Mouse (Mus musculus) CH12.LX (cell line): ENCODE measurements around the gene Tmem35b. TPM values are rescaled to one million over a fixed set of nuclear protein-coding genes. Genes with fewer than 3 reads are reported as not detected.
A peak's percentile ranks its signal among the peaks of the same experiment; 100 is the strongest.

ENCODE experiments used
- DNase-seq: peaks from one replicate; pipeline ENCODE4 v3.0.0-alpha.2; 2013; ENCODE audit errors: extremely low read depth
- H3K27ac ChIP-seq: 2 replicates; pipeline ENCODE4 v1.5.1; 2012; ENCODE audit warnings: low read depth, mild to moderate bottlenecking, control low read depth, moderate library complexity; ENCODE audit not compliant: insufficient read depth
- H3K27me3 ChIP-seq: replicated peaks from 2 replicates; pipeline ENCODE3; 2012; ENCODE audit warnings: inconsistent platforms
- H3K36me3 ChIP-seq, 2 experiments: replicated peaks in 1 of 2; 2 replicates each; pipeline versions ENCODE3 to v1.6.1; 2012; ENCODE audit warnings: inconsistent platforms in 1 of 2, low read length in 1 of 2, mild to moderate bottlenecking in 1 of 2, mixed read lengths in 1 of 2, moderate library complexity in 1 of 2; ENCODE audit not compliant: control insufficient read depth in 1 of 2, insufficient read depth in 1 of 2
- H3K4me1 ChIP-seq, 2 experiments: 2 replicates each; pipeline ENCODE4 v1.6.1; 2012; ENCODE audit warnings: inconsistent platforms in 1 of 2, moderate library complexity in 1 of 2; ENCODE audit not compliant: insufficient read depth in 2 of 2, control insufficient read depth in 1 of 2
- H3K4me2 ChIP-seq: 2 replicates; pipeline ENCODE4 v1.6.1; 2012; ENCODE audit warnings: low read depth, mild to moderate bottlenecking, control low read depth; ENCODE audit not compliant: poor library complexity, insufficient read depth, severe bottlenecking
- H3K4me3 ChIP-seq, 3 experiments: fragments of 150-350 bp in 1 of 3; sonication (generic) in 1 of 3; replicated peaks in 1 of 3; 2 replicates each; pipeline versions ENCODE3 to v1.5.1; 2011 to 2012; ENCODE audit warnings: low read depth in 2 of 3, low read length in 2 of 3, mild to moderate bottlenecking in 2 of 3, moderate library complexity in 2 of 3, control low read depth in 1 of 3, improper control_type of control experiment in 1 of 3, inconsistent platforms in 1 of 3, mixed read lengths in 1 of 3; ENCODE audit not compliant: poor library complexity in 1 of 3
- H3K79me2 ChIP-seq: replicated peaks from 2 replicates; pipeline ENCODE4 v1.6.1; 2012; ENCODE audit warnings: mild to moderate bottlenecking, moderate library complexity; ENCODE audit not compliant: control insufficient read depth, poor library complexity, insufficient read depth, severe bottlenecking; ENCODE audit errors: extremely low read depth
- H3K9ac ChIP-seq: 2 replicates; pipeline ENCODE4 v1.6.1; 2012; ENCODE audit warnings: low read depth, mild to moderate bottlenecking, control low read depth, moderate library complexity; ENCODE audit not compliant: insufficient read depth
- H3K9me3 ChIP-seq: replicated peaks from 2 replicates; pipeline ENCODE3; 2012; ENCODE audit warnings: low read length, inconsistent platforms, mixed read lengths
- CTCF ChIP-seq, 2 experiments: IDR thresholded peaks in 1 of 2; conservative IDR thresholded peaks in 1 of 2; 2 replicates each; pipeline ENCODE4 v1.5.1; 2011 to 2012; ENCODE audit warnings: low read depth in 2 of 2, low read length in 2 of 2, improper control_type of control experiment in 1 of 2, inconsistent platforms in 1 of 2, mild to moderate bottlenecking in 1 of 2, moderate library complexity in 1 of 2
- ELF1 ChIP-seq: IDR thresholded peaks from 2 replicates; pipeline ENCODE4 v1.6.1; 2014; ENCODE audit warnings: low read depth, mild to moderate bottlenecking, inconsistent platforms, low read length, improper control_type of control experiment
- EP300 ChIP-seq: IDR thresholded peaks from 2 replicates; pipeline ENCODE4 v1.6.1; 2011; ENCODE audit warnings: low read length, improper control_type of control experiment
- GABPA ChIP-seq: IDR thresholded peaks from 2 replicates; pipeline ENCODE4 v1.6.1; 2012; ENCODE audit warnings: low read depth, low read length, improper control_type of control experiment, inconsistent platforms; ENCODE audit not compliant: insufficient replicate concordance
- HCFC1 ChIP-seq: IDR thresholded peaks from 2 replicates; pipeline ENCODE4 v1.6.1; 2012; ENCODE audit warnings: low read depth, mild to moderate bottlenecking, inconsistent platforms, low read length, improper control_type of control experiment
- MAFK ChIP-seq: IDR thresholded peaks from 2 replicates; pipeline ENCODE4 v1.6.1; 2011; ENCODE audit warnings: low read length, improper control_type of control experiment; ENCODE audit not compliant: insufficient replicate concordance
- MAX ChIP-seq: IDR thresholded peaks from 2 replicates; pipeline ENCODE4 v1.6.1; 2011; ENCODE audit warnings: low read length, improper control_type of control experiment
- MXI1 ChIP-seq: IDR thresholded peaks from 2 replicates; pipeline ENCODE4 v1.6.1; 2011; ENCODE audit warnings: mild to moderate bottlenecking, low read depth, low read length, improper control_type of control experiment
- NELFE ChIP-seq: IDR thresholded peaks from 2 replicates; pipeline ENCODE4 v1.6.1; 2011; ENCODE audit warnings: low read depth, low read length, improper control_type of control experiment
- PAX5 ChIP-seq: IDR thresholded peaks from 2 replicates; pipeline ENCODE4 v1.6.1; 2012; ENCODE audit warnings: low read length, inconsistent platforms, mixed read lengths
- RAD21 ChIP-seq: IDR thresholded peaks from 2 replicates; pipeline ENCODE4 v1.6.1; 2011; ENCODE audit warnings: low read depth, mild to moderate bottlenecking, low read length, improper control_type of control experiment, moderate library complexity
- RCOR1 ChIP-seq: conservative IDR thresholded peaks from 2 replicates; pipeline ENCODE4 v1.6.1; 2012; ENCODE audit warnings: low read depth, mild to moderate bottlenecking, inconsistent platforms, low read length, improper control_type of control experiment
- SIN3A ChIP-seq: IDR thresholded peaks from 2 replicates; pipeline ENCODE4 v1.6.1; 2012; ENCODE audit warnings: low read length, improper control_type of control experiment, inconsistent platforms
- SMC3 ChIP-seq: IDR thresholded peaks from 2 replicates; pipeline ENCODE4 v1.6.1; 2011; ENCODE audit warnings: low read depth, low read length, improper control_type of control experiment
- TBP ChIP-seq: conservative IDR thresholded peaks from 2 replicates; pipeline ENCODE4 v1.6.1; 2011; ENCODE audit warnings: low read depth, low read length, improper control_type of control experiment
- TCF12 ChIP-seq: IDR thresholded peaks from 2 replicates; pipeline ENCODE4 v1.6.1; 2014; ENCODE audit warnings: low read depth, mild to moderate bottlenecking, inconsistent platforms, low read length, improper control_type of control experiment
- UBTF ChIP-seq: IDR thresholded peaks from 2 replicates; pipeline ENCODE4 v1.6.1; 2012; ENCODE audit warnings: low read depth, mild to moderate bottlenecking, inconsistent platforms, low read length, improper control_type of control experiment, moderate library complexity
- USF2 ChIP-seq: conservative IDR thresholded peaks from 2 replicates; pipeline ENCODE4 v1.6.1; 2011; ENCODE audit warnings: low read depth, low read length, improper control_type of control experiment
- ZC3H11A ChIP-seq: IDR thresholded peaks from 2 replicates; pipeline ENCODE4 v1.6.1; 2012; ENCODE audit warnings: low read depth, mild to moderate bottlenecking, inconsistent platforms, low read length, improper control_type of control experiment
- ZNF384 ChIP-seq: IDR thresholded peaks from 2 replicates; pipeline ENCODE4 v1.6.1; 2012; ENCODE audit warnings: low read depth, low read length, improper control_type of control experiment, inconsistent platforms
- dilution Hi-C: fragments of 300-500 bp; cut with MboI; formaldehyde crosslinking; loops from 2 replicates; pipeline ENCODE4 v1.14.3; 2020; ENCODE audit warnings: low sequenced_read_pairs; ENCODE audit not compliant: extremely low pct_unique_long_range_greater_than_20kb, extremely low pct_ligation_motif_present
- in situ Hi-C: fragments of 300-500 bp; cut with MboI; formaldehyde crosslinking; loops from 3 replicates; pipeline ENCODE4 v1.14.3; 2019; ENCODE audit warnings: low sequenced_read_pairs, low pct_ligation_motif_present, low pct_unique_long_range_greater_than_20kb, mixed read lengths
- polyA plus RNA-seq: library from polyadenylated mRNA; unstranded; fragments of >175 nt; gene quantifications from 2 replicates; pipeline ENCODE4 v1.2.1, GENCODE M21; 2012; ENCODE audit warnings: low read depth; ENCODE audit not compliant: insufficient read length
- total RNA-seq, 2 experiments: library from RNA; depleted of rRNA; stranded (reverse); fragments of 300-350 nt in 1 of 2; fragments of >200 nt in 1 of 2; gene quantifications; 2 replicates each; pipeline ENCODE4 v1.2.3; 2012 to 2014

The Tmem35b gene
- total and polyA plus RNA-seq, 3 experiments, result 7.1 to 14.2 (median 9.4) TPM

GRCm38 (mm10) chr4:127085761-127086160 is 37.7 kb upstream of the Tmem35b start:
- dilution Hi-C loops, result no loop called here
- no peak overlapping the region for H3K4me2 ChIP-seq
- no peak overlapping the region for H3K4me3 ChIP-seq
- H3K79me2 ChIP-seq, result no peaks in the 10 kb centered on the region
- DNase-seq, result no peak
- H3K4me1 ChIP-seq, result peaks cover 0 to 2% of the 10 kb centered on the region in 2 experiments; a peak in 2 of 4 replicates
- in situ Hi-C loops, result no loop called here
- H3K36me3 ChIP-seq, result peaks cover 0 to 29% of the 10 kb centered on the region in 2 experiments
- H3K9me3 ChIP-seq, result no peaks in the 10 kb centered on the region
- no peak for TF ChIP-seq MAFK
- no peak for TF ChIP-seq SIN3A
- TF ChIP-seq ZC3H11A, result no peak
- TF ChIP-seq UBTF, result no peak
- no peak for TF ChIP-seq EP300
- TF ChIP-seq RAD21, result no peak
- TF ChIP-seq NELFE, result no peak
- TF ChIP-seq USF2, result no peak
- TF ChIP-seq PAX5, result no peak
- no peak for TF ChIP-seq CTCF (conservative IDR thresholded peaks at IDR 0.05 in 1 of 2, IDR thresholded peaks at IDR 0.05 in 1 of 2; ENCODE audit: low read depth in 2 of 2, low read length in 2 of 2)
- TF ChIP-seq ELF1, result no peak
- no peak for TF ChIP-seq MXI1
- TF ChIP-seq RCOR1, result no peak
- no peak for TF ChIP-seq SMC3
- TF ChIP-seq TCF12, result no peak
- no peak for TF ChIP-seq TBP
- TF ChIP-seq GABPA, result no peak
- TF ChIP-seq ZNF384, result no peak
- no peak for TF ChIP-seq MAX
- no peaks in the 10 kb centered on the region for H3K27me3 ChIP-seq
- H3K27ac ChIP-seq, result no peak overlapping the region
- H3K9ac ChIP-seq, result no peak overlapping the region

GRCm38 (mm10) chr4:127091188-127091587 is 32.3 kb upstream of the Tmem35b start:
- TF ChIP-seq HCFC1 (no peak), MAFK (peak; percentile 62; the same call in 1 of the 2 replicates)
- TF ChIP-seq, all 38 proteins: peak for 1
- Histone ChIP-seq H3K9ac (no peak overlapping the region), H3K36me3 (peaks cover 8 to 32% of the 10 kb centered on the region in 2 experiments), H3K4me1 (peaks cover 0 to 26% of the 10 kb centered on the region in 2 experiments; a peak in 2 of 4 replicates), H3K9me3 (no peaks in the 10 kb centered on the region), H3K27ac (no peak overlapping the region), H3K27me3 (no peaks in the 10 kb centered on the region), H3K4me2 (no peak overlapping the region), H3K79me2 (no peaks in the 10 kb centered on the region), H3K4me3 (no peak overlapping the region)
- dilution Hi-C loops (no loop called here), in situ Hi-C loops (no loop called here)
- no peak for DNase-seq
